Mouse (Mus musculus) ovary, postnatal 36 days (tissue): ENCODE measurements around the gene AV320801.
"Not testable (repeated sequence)": the region's sequence is repeated elsewhere in the genome, so short reads cannot be mapped to it uniquely, and the experiment has no call there.

Experiments used
- DNase-seq: peaks from one replicate; pipeline ENCODE4 v3.0.0; 2022; ENCODE audit warnings: low spot score, mixed read lengths

The AV320801 gene

GRCm38 (mm10) chrX:135494288-135494687 lies at the start of gene AV320801:
AV320801 (plus strand) TSS chrX:135494588.
- not testable (repeated sequence) for DNase-seq

DNA sequence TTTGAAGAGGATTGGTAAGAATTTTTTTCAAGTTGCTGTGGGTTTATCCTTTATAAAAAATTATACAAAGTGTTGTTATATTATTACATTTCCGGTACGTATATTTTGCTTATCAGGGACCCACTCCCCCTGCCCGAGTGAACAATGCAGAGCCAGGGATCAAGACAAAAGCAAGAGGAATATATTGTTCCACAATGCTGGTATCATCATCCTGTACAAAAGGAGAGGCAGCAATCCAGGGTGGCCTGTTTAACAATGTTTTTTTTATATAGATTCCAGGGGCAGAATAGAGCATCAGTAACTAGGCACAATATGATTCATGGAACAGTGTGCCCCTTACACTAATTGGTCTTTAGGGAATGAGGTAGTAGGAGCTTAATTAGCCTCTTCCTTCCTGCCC lies 30.2 kb upstream of the AV320801 start:
- not testable (repeated sequence) for DNase-seq

DNA sequence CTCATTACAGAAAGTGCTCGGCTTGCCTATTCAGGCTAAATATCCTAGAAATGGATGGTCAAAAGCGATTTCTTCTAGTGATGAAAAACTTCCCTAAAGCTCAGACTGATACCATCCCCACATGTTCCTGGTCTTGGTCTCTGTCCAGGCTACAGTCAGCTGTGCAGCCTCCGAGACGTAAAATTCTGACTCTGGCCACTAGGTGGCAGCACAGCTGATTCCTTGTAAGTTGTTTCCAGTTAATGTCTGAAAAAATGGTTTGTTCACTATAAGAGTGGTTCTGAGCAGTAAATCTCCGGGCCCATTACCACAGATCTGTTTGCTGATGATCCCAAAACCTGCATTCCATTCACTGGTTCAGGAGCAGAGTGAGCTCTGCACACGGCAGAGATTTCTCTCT lies 12.5 kb upstream of the AV320801 start:
- DNase-seq: not testable (repeated sequence)

- not testable (repeated sequence) for DNase-seq
Measured at GRCm38 (mm10) chrX:135483183-135483582, 11.2 kb upstream of the AV320801 start.
